Mouse (Mus musculus) layer of hippocampus, postnatal 25 days (tissue): ENCODE measurements around the gene Edem2. TPM values are rescaled to one million over a fixed set of nuclear protein-coding genes. Genes with fewer than 3 reads are reported as not detected.

ENCODE experiments used
- total RNA-seq, 2 experiments: library from RNA; stranded (reverse); gene quantifications; 2 replicates each; pipeline ENCODE4 v1.2.3; 2021

The Edem2 gene
- total RNA-seq, 2 experiments from 2014 or later: 19.8 to 22.9 TPM

Other genes starting within 250 kb of the Edem2 start
- 10 to 100 TPM; 60.8 to 70.2 TPM for gene Acss2, start 211.5 kb downstream of the Edem2 start, total RNA-seq
- gene Ggt7, start 211.2 kb downstream of the Edem2 start, total RNA-seq: 100 to 1,000 TPM; 111 to 117 TPM
- gene Gss, start 136.7 kb downstream of the Edem2 start, total RNA-seq: 10 to 100 TPM; 22.6 to 26.5 TPM
- gene Myh7b, start 118.3 kb downstream of the Edem2 start, total RNA-seq: 1 to 10 TPM; 2.7 to 3.7 TPM
- gene Trpc4ap, start 37.1 kb downstream of the Edem2 start, total RNA-seq: 100 to 1,000 TPM; 161 to 163 TPM
- gene Gm17581, start 6.4 kb upstream of the Edem2 start, total RNA-seq: not detected
- under 1 TPM; 0.71 to 0.96 TPM for gene Procr, start 21.6 kb upstream of the Edem2 start, total RNA-seq
- gene Mmp24, start 45.9 kb upstream of the Edem2 start, total RNA-seq: 10 to 100 TPM; 43.5 to 43.6 TPM
- gene BC029722, start 90.0 kb upstream of the Edem2 start, total RNA-seq: 10 to 100 TPM; 52.8 to 60.0 TPM
- gene Eif6, start 97.5 kb upstream of the Edem2 start, total RNA-seq: 10 to 100 TPM; 59.0 to 75.7 TPM
- gene Fam83c, start 105.4 kb upstream of the Edem2 start, total RNA-seq: not detected
- 10 to 100 TPM; 60.8 to 74.1 TPM for gene Uqcc1, start 200.8 kb upstream of the Edem2 start, total RNA-seq
- gene Gm15557, start 211.3 kb upstream of the Edem2 start, total RNA-seq: not detected
- under 1 TPM in 1 of 2 experiments, not detected in 1; 0.10 TPM for gene Gdf5, start 215.9 kb upstream of the Edem2 start, total RNA-seq
- gene Cep250, start 227.0 kb upstream of the Edem2 start, total RNA-seq: 10 to 100 TPM; 14.3 to 18.9 TPM